Mouse (Mus musculus): ENCODE results near the gene Aipl1.

Gene Aipl1

DNA sequence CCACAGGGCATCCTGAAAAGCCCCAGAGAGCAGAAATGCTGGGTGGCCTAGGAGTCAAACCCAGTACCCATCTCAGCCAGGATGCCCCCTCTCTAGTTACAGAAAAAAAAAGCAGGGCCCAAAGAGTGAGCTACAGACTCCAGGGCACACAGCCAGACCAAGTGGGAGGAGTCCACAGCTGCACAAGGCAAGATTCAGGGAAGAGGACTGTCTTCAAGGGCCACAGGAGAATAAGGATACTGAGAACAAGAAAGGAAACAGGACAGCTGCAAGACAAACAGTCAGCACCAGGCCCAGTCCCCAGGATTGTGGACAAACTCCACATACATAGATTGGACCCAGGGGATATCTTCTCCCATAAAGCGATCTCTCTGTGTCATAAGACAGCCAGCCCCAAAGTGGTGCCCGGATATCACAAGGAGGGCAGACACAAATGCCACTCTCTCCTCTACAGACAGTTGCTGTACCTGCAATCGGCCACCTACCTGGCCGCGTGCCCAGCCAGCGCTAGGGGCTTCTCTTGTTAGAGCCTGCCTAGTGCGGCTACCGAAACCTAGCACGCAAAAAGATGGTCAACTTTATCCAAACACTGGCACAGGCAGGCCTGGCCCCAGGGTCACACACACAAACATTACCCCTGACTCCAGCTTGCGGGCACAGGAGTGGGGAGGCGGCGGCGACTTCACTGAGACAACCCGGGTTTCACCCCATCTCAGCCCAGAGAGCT is 13.0 kb upstream of the Aipl1 start:
- peak; percentile 54 for DNase-seq (ENCODE audit: low read depth, low spot score)

DNA sequence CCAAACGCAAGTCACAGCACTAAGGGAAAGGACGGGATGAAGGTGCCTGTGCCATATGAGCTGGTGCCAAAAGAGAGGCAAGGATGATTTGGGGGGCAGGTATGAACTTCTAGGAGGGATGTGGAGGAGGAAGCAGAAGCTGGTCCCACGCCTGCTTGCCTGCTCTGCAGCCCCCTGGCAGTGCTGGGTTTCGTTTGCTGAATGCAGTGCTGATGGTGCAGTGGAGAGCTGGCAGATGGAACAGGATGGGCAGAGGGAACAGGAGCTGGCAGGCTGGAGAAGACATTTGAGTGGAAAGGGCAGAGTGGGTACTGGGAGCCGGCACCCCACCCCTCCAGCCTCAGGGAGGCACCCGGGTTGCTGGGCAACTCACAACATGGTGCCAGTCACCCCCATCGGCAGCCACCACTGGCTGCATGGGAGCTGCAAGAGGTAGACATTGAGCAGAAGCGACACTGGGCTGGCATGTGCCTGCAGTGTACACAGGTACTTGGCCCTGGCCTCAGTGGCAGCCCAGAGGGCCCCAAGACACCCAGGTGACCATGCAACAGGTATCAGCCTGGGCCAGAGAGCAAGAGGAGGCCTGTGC is 12.0 kb upstream of the Aipl1 start:
- DNase-seq (ENCODE audit: low read depth, low spot score), result no peak

DNA sequence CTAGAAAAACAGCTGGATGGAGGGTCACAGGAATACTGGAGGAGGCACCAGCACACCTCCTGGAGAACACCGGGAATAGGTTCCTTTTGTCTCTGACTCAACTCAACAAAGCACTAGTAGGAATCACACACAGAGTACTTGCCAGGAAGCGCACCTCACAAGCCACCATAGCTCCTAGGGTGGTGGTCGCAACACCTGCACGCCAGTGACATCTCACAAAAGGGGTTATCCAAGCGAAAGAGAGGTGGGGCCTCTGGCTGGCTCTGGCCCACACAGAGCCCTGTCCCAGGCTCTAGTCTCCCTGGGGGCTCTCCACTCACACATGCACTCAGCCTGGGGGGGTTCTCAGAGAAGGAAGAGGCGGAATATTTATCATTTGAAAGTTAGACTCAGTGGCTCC is 11.4 kb upstream of the Aipl1 start:
- no peak for DNase-seq (ENCODE audit: low read depth, low spot score)

DNA sequence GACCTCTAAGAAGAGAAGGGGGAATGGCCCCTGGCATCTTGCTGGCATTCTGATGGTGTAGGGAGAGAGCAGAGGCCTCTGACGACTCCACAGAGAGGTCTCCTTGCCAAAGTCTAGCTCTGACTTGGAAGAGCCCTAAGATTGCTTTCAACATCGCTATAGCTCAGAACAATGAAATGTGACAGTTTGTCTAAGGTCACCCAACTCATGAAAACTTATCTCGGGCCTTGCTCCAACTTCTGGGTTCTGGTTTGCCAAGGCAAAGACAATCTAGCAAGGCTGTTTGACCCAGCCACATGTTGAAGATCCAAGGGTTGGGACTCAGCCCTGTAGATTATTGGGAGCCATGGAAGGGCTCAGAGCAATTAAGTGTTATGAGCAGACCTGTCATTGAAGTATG is 6.9 kb upstream of the Aipl1 start:
- DNase-seq (ENCODE audit: low read depth, low spot score), result no peak

DNA sequence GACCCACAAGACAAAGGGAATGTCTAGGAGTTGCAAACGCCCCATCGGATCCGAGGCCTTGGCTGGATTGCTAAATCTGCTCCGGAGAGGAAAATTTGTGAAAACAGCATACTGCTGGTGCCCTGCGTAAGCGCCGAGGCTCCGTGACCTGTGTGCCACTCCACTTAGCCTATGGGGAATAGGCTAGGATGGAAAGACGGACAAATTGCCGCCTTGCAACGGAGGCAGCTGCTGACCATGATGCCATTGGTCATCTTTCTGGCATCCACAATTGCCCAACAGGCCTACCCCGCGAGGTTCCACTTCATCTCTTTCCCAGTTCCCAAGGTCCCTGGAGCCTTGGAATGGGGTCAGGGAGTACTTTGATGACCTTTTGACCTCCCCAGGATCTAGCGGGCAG is 5.3 kb upstream of the Aipl1 start:
- no peak for DNase-seq (ENCODE audit: low read depth, low spot score)

DNA sequence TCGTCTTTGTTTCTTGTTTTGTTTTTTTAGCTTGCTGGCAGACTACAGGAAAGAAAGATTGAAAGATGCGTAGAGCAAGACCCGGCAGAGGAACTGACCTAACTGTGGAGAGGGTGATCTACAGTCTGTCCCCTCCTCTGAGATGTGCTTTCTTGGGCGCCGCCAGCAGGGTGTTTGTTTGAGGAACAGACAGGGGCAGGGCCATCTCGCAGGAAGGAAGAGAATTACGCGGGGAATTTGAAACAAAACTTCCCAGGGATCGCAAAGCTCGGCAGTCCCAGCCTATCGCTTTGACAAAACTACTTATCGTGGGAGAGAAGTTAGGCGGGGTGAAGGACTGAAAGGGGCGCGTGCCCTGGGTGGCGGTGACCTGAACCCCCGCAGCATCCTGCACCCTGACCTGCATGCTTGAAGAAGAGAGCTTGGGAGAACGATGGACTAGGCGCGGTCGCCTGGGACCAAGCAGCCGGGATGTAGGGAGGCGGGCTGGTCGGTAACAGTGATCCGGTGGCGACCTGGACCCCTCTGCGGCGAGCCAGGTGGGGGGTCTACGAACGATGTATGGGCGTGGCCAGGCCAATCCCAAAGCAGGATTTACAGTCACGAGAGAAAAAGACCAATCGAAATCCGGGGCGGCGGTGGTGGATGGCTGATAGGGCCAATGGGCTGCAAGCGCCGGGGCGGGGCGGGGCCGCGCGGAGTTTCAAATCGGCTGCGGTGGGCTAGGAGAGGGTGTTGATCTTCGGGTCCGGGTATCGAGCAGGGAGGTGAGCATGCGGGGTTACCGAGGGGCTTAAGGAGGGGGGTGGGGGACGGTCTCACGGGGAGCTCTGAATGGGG is 4.7 kb upstream of the Aipl1 start, which contains the start of gene Pimreg:
TSS of gene Pimreg (plus strand) at position 265 of the 840 bp plus-strand sequence.
- DNase-seq (ENCODE audit: low read depth, low spot score), result peak; percentile 81

DNA sequence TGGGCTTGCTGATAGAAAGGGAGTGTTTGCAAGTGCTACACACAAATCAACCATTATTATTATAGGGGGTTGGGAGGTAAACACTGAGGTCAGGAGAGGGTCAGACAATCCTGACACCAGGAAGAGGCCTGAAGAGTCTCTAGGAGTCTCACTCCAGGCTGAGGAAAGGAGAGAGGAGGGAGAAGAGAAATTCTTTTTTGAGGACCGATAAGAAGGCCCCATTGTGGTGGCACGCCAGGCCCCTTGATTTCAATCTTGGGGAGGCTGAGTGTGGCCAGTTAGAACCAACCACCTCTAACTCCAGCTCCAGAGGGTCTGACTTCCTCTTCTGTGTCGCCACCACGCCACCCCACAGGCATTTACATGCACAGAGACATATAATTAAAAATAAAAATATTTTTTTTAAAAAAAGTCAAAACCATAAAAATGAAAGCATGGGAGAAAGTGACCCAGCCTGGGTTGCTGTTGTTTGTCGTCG is 4.0 kb upstream of the Aipl1 start:
- no peak for DNase-seq (ENCODE audit: low read depth, low spot score)

DNA sequence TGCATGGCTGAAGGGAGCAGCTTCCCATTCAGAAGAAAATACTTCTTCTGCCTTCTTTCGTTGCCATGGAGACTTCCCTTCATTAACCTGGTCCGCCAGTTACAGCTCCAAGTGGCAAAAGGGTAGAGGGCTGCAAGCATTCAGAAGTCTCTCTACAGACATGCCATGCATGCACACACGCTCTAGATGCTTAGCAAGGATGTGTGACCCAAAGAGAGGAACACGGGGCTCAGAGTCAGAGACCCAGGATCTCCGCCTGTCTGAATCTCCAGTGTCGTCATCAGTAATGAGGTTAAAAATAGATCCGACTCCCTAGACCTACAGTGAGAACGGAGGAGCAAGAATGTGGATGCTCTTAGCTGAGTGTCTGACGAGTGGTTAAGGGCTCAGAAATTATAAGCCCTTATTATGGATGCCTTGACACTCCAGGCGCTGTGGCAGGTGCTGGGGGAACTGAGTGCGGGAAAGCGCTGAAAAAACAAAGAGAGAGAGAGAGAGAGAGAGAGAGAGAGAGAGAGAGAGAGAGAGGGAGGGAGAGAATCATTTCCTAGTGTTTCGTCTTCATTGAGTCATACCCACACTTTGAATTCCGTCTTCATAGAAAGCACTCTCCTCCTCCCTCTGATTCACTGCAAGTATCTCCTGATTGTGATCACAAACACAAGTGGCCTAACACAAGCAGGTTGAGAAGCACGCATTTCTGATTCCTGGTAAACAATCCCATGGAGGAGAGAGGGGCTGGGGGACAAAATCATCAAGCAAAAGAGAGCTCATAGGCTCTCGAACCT is 2.5 kb upstream of the Aipl1 start:
- DNase-seq (ENCODE audit: low read depth, low spot score), result peak; percentile 72

DNA sequence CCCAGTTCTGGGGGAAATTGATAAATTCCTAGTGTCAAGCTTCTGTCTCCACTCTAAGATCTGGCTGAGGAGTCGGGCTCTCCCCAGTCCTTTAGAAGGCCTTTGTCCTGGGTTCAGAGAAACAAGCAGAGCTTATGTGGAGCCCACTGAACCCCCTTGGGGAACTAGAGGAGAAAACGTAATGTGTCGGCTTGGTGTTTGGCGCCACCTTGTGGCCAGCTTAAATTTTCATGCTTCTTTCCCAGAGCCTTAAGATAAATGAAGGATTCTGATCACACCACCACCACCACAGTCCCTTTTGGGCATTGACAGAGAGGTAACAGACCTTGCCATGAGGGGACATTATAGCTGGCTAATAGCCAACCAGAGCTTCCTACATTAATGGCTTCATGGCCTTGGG is 687 bp upstream of the Aipl1 start:
- peak; percentile 84 for DNase-seq (ENCODE audit: low read depth, low spot score)

DNA sequence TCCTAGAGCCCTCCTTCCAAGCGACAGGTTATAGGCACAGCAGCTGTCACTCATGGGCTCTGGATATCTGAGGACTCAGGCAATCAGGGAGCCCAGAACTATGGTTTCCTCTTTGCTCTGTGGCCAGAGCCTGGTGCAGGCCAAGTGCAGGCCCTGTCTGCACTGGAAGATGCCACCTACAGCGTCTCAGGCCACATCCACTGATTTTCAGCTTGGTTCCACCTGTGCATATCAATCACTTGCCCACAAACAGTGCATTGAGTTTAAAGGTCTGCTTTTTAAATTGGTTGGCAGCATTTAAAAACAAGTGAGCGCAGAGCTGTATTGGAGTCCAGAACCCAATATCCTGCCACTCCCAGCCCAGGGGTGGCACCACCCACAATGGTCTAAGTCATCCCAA is 4.7 kb downstream of the Aipl1 start:
- DNase-seq (ENCODE audit: low read depth, low spot score), result no peak

DNA sequence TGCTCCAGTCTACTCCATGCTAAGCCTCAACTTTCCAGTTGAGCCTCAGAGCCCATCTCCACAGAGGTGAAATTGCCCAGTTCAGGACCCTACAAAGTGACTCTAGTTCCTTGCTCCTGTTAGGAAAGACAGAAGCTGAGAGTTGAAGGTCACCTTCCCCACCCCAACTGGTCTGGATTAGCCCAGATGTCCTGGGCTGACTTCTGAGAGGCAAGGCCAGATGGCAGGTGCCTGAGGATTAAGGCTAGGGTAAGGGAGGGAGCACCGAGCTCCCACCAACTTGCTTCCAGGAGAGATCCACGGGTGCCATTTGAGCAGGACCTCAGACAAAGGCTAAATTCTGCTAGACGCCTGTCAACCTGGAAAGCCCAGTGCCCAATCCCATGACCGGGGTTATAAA is 5.2 kb downstream of the Aipl1 start:
- DNase-seq (ENCODE audit: low read depth, low spot score), result no peak

DNA sequence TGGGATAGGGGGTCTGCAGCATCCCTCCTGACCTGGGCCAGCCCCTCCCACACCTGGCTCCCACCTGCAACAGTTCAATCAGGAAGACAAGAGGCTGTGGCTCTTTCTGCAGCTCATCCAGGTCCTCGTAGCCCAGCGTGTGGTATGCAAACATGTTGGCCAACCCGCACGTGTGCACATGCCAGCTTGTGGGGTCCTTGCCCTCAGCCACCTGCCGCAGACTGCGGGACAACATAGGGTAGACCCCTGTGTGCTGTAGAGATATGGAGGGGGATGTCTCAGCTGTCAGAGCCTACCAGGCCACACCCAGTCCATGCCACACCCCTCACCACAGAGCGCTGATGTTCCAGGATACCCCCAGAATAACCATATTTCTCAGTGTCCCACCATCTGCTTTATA is 6.0 kb downstream of the Aipl1 start:
- DNase-seq (ENCODE audit: low read depth, low spot score), result no peak

DNA sequence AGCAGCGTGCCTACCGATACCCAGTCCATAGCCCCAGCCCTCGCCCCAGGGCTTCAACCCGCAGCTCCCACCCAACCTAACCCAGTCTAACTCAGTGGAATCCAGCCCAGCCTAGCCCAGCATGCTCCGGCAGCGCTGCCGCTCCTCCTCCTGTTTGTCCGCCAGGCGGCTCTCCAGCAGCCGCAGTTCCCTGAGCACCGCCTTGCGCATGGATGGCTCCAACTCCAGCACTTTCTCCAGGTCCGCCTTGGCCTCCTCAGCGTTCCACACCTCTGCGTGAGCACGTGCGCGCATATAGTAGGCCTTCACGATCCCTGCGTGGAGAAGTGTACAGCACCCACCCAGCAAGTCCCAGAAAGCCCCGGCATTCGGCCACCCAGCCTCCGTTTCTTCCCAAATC is 8.2 kb downstream of the Aipl1 start:
- peak; percentile 54 for DNase-seq (ENCODE audit: low read depth, low spot score)

DNA sequence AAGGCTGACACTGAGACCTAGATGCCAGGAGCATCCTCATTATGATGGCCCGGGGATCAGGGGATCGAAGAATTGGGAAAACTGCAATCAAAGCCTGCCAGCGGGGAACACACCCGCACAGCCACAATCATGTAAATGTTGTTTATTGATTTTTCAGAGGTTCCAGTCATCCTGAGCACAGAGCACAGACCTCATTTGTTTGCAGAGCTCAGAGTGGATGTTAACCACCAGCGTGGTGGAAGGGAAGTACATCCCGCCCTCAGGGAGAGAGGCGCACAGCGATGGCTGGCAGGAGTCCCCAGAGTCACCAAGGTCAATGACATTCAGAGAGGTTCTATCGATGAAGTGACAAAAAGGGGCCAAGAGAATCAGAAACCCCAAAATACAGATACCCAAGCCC is 9.5 kb downstream of the Aipl1 start:
- DNase-seq (ENCODE audit: low read depth, low spot score), result no peak

DNA sequence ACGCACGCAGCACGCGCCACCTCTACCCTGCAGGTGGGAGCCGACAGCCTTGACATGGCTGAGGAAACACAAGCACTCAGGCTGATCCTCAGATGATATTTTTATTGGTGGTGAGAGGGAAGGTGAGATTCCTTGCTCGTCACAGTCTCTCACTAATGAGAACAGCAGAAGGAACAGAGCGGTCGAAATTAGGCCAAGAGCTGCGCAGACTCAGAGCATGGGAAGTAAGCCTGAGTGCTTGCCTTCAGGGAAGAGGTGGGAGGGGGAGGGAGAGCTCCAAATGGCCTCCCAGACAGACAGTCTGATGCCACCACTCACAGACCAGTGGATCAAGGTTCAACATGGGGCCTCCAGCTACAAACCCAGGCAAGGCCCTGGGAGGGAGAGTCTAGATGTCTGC is 10.8 kb downstream of the Aipl1 start:
- DNase-seq (ENCODE audit: low read depth, low spot score), result peak; percentile 58

DNA sequence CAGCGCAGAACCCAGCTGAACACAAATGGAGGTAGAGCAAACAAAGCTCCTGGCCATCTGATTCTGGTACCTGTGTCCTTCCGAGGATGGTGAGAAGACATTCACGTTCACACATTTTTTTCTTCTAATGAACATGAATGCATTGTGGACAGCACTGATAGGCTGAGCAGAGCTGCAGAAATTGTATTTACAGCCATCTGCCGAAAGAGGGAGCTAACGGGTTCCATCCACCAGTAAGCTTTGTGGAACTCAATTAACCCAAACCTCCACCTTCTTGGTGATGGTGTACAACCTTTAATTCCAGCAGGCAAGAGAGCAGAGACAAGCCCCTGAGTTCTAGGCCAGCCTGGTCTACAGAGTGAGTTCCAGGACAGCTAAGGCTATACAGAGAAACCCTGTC is 11.5 kb downstream of the Aipl1 start:
- peak; percentile 72 for DNase-seq (ENCODE audit: low read depth, low spot score)

DNA sequence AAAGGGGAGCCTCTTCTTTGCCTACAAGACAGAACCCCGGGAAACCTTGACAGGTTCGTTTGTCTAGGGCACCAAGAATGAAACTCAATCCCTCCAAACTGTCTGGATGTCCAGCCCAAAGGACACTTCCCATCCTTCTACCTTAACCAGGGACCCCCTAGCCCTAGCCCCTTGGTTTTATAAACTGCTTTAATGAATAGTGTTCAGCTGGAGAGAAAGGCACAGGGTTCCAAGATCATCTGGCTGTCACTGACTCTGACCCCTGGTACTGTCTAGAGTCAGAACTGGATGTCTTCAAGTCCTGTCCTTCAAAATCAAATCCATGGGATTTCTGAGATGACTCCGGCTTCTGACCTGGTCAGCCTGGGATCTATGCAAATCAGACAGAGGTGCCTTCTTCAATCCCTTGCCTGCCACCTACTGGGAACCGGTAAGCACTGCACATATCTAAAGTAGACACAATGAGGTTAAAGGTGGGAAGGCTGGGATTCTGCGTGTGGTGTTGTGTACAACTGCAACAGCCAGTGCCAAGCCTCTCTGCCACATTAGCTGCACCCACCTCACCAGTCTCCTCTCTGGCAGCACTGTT is 13.0 kb downstream of the Aipl1 start:
- DNase-seq (ENCODE audit: low read depth, low spot score), result peak; percentile 89

DNA sequence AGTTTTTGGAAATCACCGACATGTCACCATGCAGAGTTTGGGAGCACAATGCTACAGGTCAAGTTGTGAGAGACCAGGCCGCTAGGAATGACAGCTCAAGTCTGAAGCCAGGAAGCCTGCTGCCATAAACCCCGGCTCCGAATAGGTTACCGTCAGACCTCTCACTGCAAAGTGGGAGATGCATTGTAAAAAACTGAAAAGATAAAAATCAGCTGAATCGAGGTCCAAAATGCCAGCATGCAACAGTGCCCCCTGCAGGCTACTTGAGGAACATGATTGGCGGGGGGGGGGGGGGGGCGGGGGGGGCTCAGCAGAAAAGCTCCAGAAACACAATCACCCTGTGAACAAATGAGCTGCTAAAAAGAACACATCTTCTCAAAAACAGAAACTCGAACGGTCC is 13.7 kb downstream of the Aipl1 start:
- peak; percentile 54 for DNase-seq (ENCODE audit: low read depth, low spot score)

DNA sequence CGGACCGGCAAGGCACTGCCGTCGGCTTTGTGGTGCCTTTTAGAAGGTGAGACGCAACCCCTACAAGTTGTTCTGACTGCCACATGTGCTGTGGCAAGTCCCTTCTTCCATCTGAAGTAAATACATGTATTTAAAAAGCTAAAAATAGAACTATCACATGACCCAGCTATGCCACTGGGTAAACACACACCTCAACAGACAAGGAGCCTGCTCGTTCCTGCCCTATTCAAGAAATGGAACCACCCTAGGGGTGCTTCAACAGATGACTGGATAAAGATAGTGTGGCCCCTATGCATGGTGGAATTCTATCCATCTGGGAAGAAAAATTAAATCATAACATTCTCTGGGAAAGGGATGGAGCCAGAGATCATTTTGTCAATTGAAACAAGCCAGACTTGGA is 14.5 kb downstream of the Aipl1 start:
- DNase-seq (ENCODE audit: low read depth, low spot score), result no peak

DNA sequence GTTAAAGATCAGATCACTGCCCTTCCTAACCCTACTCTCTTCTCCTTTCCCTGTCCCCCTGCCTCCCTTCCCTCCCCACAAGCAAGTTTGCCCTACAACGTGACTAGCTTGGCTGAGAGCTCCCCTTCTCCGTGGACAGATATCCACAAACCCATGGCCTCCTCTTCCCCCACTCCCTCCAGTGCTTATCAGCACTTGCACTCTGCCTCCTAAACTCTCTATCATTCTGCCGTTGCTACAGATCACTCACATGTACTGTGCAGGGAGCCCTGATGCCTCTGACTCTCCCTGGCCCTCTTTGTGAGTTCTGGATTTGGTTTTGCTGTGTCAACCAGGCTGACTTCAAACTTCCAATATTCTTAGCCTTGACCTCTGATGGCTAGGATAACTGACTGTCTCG is 16.3 kb downstream of the Aipl1 start:
- DNase-seq (ENCODE audit: low read depth, low spot score), result no peak

DNA sequence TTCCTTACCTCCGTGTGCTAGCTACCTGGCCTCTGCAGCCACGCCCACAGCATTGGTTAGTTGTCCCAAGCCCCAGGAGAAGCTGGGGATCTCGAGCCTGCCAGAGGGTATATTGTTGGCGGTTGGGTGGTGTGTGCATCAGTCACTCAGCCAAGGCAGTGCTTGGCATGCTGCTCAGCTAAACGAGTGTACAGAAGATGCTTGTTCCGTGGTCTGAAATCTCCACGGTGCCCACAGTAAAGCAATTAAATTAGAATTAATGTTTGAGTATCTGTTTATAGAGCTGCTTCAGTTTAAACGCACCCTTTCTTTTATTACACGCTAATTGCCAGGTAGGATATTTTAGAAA is 20.1 kb downstream of the Aipl1 start:
- DNase-seq (ENCODE audit: low read depth, low spot score), result no peak

Measured in brain, adult 2 months (tissue).